8 mouse cellular contexts compared by ENCODE assay signal in genomic region chr10:12919287-12919686, GRCm38 (mm10). TPM values are rescaled to one million over a fixed set of nuclear protein-coding genes. Genes with fewer than 3 reads are reported as not detected.
DNase-seq lines count a peak whose midpoint lies in the region; ATAC-seq lines count a peak whose summit lies in the region.

No protein-coding gene starts in this region.

- H3K27me3 ChIP-seq in kidney, embryonic 14.5 days (ENCODE audit: control insufficient read depth, insufficient read depth, low read length), result no peaks in the 10 kb centered on the region
- H3K27me3 ChIP-seq in heart, embryonic 10.5 days (ENCODE audit: insufficient read depth, poor library complexity, severe bottlenecking), result no peaks in the 10 kb centered on the region
- H3K27me3 ChIP-seq in liver, embryonic 13.5 days, result no peaks in the 10 kb centered on the region

- H3K4me1 ChIP-seq in kidney, embryonic 14.5 days (ENCODE audit: control insufficient read depth, insufficient read depth, low read length), result no peaks in the 10 kb centered on the region
- H3K4me1 ChIP-seq in heart, embryonic 10.5 days, result peaks cover 15% of the 10 kb centered on the region; the same call in 1 of the 2 replicates
- peaks cover 23% of the 10 kb centered on the region for H3K4me1 ChIP-seq in liver, embryonic 13.5 days (replicated peaks)

- WGBS in kidney, embryonic 14.5 days, result 47% methylated on average over 5 of the region's 5 CpGs
- WGBS in heart, embryonic 10.5 days, result 39% methylated on average over 5 of the region's 5 CpGs
- WGBS in liver, embryonic 13.5 days (ENCODE audit: insufficient replicate concordance), result 45% methylated on average over 5 of the region's 5 CpGs

- H3K4me3 ChIP-seq in kidney, embryonic 14.5 days (ENCODE audit: low read length), result no peak overlapping the region
- no peak overlapping the region for H3K4me3 ChIP-seq in heart, embryonic 10.5 days
- H3K4me3 ChIP-seq in liver, embryonic 13.5 days (replicated peaks), result no peak overlapping the region

- H3K4me2 ChIP-seq in kidney, embryonic 14.5 days (replicated peaks; ENCODE audit: low read depth, low read length), result no peak overlapping the region
- H3K4me2 ChIP-seq in liver, embryonic 13.5 days, result no peak overlapping the region

- no peaks in the 10 kb centered on the region for H3K36me3 ChIP-seq in kidney, embryonic 14.5 days (ENCODE audit: control insufficient read depth, insufficient read depth, low read length)
- H3K36me3 ChIP-seq in heart, embryonic 10.5 days, result no peaks in the 10 kb centered on the region
- no peaks in the 10 kb centered on the region for H3K36me3 ChIP-seq in liver, embryonic 13.5 days

- peak; percentile 54 for DNase-seq in kidney, adult 11 months
- DNase-seq in adrenal gland, adult 2 months, result peak; percentile 58
- peak; percentile 77 for DNase-seq in heart, embryonic 10.5 days (ENCODE audit: low spot score)
- no peak for DNase-seq in liver, embryonic 13.5 days
- DNase-seq in yolk sac, embryonic 10.5 days (ENCODE audit: low spot score), result peak; percentile 27
- DNase-seq in urinary bladder, postnatal 25 days (ENCODE audit: low spot score), result no peak
- DNase-seq in ovary, postnatal 10 days (ENCODE audit: low spot score), result no peak

- H3K9me3 ChIP-seq in kidney, embryonic 14.5 days (ENCODE audit: control insufficient read depth, low read length), result no peaks in the 10 kb centered on the region
- no peaks in the 10 kb centered on the region for H3K9me3 ChIP-seq in heart, embryonic 10.5 days
- H3K9me3 ChIP-seq in liver, embryonic 13.5 days (replicated peaks), result no peaks in the 10 kb centered on the region

- H3K27ac ChIP-seq in kidney, embryonic 14.5 days (ENCODE audit: low read depth, low read length), result no peak overlapping the region
- peak overlapping the region; percentile 74 for H3K27ac ChIP-seq in heart, embryonic 10.5 days
- no peak overlapping the region for H3K27ac ChIP-seq in liver, embryonic 13.5 days

- ATAC-seq in kidney, embryonic 14.5 days (ENCODE audit: low FRiP score, low TSS enrichment), result no peak
- 0 out of 2 replicates have a peak, but pooled peaks have one; percentile 9 for ATAC-seq in liver, embryonic 13.5 days (ENCODE audit: low read depth)

- no peak overlapping the region for H3K9ac ChIP-seq in kidney, embryonic 14.5 days (ENCODE audit: low read depth, low read length)
- no peak overlapping the region for H3K9ac ChIP-seq in liver, embryonic 13.5 days

RNA-seq across cellular contexts. Expression of gene Stx11, which starts 44.8 kb away (rescaled TPM):
- polyA plus RNA-seq in kidney, embryonic 14.5 days (2014; fragmentation: Nextera tagmentation; extraction: Ambion mirVana), result 0.80 and 1.2 TPM in 2 replicates
- total RNA-seq in adrenal gland, adult 2 months (2021), result 1 to 10 TPM; 8.7 to 8.9 TPM
- polyA plus RNA-seq in adrenal gland, adult 2 months (2012; rRNA removed), result 5.1 and 11.0 TPM in 2 replicates
- polyA plus RNA-seq in heart, embryonic 10.5 days (2016; fragmentation: Nextera tagmentation; extraction: Ambion mirVana), result 5.3 and 6.0 TPM in 2 replicates
- polyA plus RNA-seq in liver, embryonic 13.5 days (2015; fragmentation: Nextera tagmentation; extraction: Ambion mirVana), result 12.5 and 13.6 TPM in 2 replicates

RNA-seq across cellular contexts. Expression of gene Utrn, which starts 50.1 kb away (rescaled TPM):
- polyA plus RNA-seq in kidney, embryonic 14.5 days (2014; fragmentation: Nextera tagmentation; extraction: Ambion mirVana), result 46.2 and 91.4 TPM in 2 replicates
- total RNA-seq in adrenal gland, adult 2 months (2021), result 10 to 100 TPM; 70.3 to 81.8 TPM
- 21.7 and 25.4 TPM in 2 replicates for polyA plus RNA-seq in adrenal gland, adult 2 months (2012; rRNA removed)
- 65.2 and 68.5 TPM in 2 replicates for polyA plus RNA-seq in heart, embryonic 10.5 days (2016; fragmentation: Nextera tagmentation; extraction: Ambion mirVana)
- 9.2 and 9.7 TPM in 2 replicates for polyA plus RNA-seq in liver, embryonic 13.5 days (2015; fragmentation: Nextera tagmentation; extraction: Ambion mirVana)

Comparison
In these comparisons a context has a peak if more than half of its experiments do, and no peak if none do; other contexts are left out.
1. DNase-seq: peak in kidney, adult 11 months (single experiment), adrenal gland, adult 2 months (single experiment), heart, embryonic 10.5 days (single experiment) and yolk sac, embryonic 10.5 days (single experiment); none in liver, embryonic 13.5 days (single experiment), urinary bladder, postnatal 25 days (single experiment) and ovary, postnatal 10 days (single experiment).